Mouse (Mus musculus) spleen, postnatal 4 days (tissue): ENCODE results near the gene Dscaml1.

Experiments
- DNase-seq, 2 experiments: peaks; one replicate each; pipeline ENCODE4 v3.0.0; 2022; ENCODE audit warnings: low spot score in 2 of 2

The Dscaml1 gene

GRCm38 (mm10) chr9:45570346-45570745, 143.9 kb downstream of the Dscaml1 start:
- no peak for DNase-seq

GRCm38 (mm10) chr9:45572787-45573492, 146.5 kb downstream of the Dscaml1 start:
- no peak for DNase-seq

GRCm38 (mm10) chr9:45573493-45573815, 147.0 kb downstream of the Dscaml1 start:
- DNase-seq: no peak

- DNase-seq: no peak
These were observed 147.6 kb downstream of the Dscaml1 start for GRCm38 (mm10) chr9:45574021-45574420.

DNA sequence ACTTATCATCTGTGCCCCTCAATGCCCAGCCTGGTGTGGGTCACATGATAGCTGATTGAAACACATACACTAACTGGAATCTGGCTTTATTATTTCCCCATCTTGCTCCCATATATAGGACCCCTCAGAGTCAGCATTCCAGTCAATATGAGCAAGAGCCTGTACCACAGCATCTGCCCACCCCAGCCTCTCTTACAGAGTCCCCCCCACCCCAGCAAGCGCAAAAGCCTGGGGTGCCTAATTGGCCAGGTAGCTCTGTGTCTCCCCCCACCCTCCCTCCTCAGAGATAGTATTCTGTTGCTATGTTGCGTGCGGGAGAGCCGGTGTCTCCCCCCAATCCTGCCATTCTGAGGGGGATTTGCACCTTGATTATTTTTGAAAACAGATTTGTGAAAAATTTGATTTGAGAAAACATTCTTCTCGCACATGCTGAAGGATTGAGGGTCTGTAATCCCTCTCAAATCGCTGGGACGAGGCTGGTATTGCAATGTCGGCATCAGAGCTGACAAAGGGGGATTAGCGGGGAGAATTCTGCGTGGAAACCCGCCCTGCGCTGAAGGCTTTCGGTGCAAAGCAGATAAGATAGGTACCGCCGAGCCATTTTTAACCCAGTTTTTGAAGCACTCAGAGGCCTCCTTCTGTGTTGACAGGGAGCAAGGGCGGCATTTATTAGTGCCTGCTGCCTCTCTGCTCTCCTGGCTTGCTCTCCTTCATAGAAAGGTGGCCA, 153.8 kb downstream of the Dscaml1 start:
- DNase-seq: no peak

DNA sequence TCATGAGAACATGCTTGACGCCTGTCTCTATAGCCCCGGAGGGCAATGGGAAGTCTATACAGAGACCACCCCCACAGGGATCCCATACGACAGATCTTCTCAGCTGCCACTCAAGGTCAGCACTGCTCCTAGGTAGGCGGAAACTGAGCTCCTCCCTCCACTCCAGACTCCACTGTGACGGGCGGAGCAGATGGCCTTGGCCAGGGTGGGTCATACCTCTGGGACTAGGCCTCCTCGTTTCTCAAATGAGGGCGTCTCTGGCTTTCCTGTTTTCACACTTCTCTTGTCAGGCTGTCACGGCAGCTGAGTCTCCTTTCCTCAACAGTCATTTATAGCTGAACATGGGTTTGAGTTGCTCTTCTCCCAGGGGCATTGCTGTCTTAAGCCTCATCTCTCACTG, 160.0 kb downstream of the Dscaml1 start:
- DNase-seq: no peak

- DNase-seq: no peak
These were observed 161.3 kb downstream of the Dscaml1 start for GRCm38 (mm10) chr9:45587704-45588103.

DNA sequence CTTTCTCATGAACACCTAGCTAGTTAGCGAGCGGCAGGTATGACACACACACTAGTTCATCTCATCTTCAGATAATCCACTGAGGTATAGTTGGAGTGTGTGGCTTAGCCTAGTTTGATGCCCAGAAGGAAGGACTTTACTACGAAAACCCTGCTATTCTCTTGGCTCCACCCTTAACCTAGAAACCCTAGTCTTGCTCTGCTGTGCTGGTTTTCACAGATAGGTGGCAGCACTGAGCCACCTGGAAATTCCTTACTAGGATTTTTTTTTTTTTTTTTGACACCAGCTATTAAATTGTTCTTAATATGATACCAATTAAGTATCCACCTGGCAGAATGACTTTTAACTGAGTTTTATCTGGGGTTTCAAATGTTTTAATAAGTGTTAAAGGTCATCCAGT, 163.4 kb downstream of the Dscaml1 start:
- DNase-seq: peak in 1 of 2 experiments; percentile 24

GRCm38 (mm10) chr9:45591061-45591460, 164.6 kb downstream of the Dscaml1 start:
- DNase-seq: no peak

DNA sequence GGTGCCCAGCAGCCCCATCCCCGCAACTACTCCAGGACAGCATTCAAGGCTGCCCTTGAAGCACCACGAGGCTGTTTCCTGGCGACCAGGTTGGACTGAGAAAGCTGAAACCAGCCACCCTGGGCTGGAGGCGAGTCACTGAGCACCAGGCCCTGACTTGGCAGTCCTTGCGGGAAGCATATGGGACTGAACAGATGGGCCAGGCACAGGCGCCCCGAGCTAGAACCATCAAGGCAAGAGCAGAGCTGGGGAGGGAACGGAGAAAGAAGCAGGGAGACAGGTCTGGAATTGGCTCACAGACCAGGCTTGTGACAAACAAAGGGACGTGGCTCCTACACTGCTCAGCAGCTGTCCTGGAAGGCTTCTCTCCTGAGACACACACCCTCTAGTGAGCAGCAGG, 165.9 kb downstream of the Dscaml1 start:
- DNase-seq: no peak

DNA sequence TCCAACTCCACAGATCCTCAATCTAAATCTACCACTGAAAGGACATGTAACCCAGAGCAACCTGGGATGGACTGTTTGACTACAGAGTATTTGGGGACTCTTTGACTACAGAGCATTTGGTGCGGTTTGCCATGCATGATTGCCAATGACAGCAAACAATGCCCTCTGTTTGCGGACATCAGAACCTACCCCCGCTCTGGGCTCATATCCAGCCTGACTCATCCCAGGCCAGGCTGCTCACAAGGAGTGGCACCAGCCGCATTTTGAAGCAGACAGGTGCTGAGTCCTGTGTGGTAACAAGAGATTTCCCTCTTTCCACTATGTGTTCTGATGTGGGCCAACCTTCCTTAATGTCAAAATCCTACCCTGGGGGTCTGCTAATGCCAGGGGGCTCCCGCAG, 171.7 kb downstream of the Dscaml1 start:
- DNase-seq: no peak

DNA sequence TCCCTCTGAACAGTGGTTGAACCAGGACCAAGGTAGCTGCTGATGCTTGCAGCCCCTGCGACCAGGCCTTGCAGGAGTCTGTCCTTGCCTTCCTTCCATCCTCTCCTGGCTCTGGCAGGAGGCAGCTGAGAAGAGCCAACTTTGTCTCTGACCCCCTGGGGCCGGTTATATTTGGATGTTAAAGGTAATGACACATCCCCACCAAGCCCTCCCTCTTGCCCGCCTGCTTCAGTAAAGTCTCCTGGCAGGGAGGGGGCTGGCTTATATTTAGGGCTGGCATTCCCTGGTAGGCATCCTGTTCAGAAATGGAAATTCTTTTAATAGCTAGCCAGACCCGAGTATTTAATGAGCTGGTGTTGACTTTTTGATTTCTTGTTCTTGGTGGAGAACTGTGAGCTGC, 172.9 kb downstream of the Dscaml1 start:
- DNase-seq: no peak

GRCm38 (mm10) chr9:45607337-45607736, 180.9 kb downstream of the Dscaml1 start:
- DNase-seq: no peak

- no peak for DNase-seq
These were observed 181.9 kb downstream of the Dscaml1 start for GRCm38 (mm10) chr9:45608097-45609031.

DNA sequence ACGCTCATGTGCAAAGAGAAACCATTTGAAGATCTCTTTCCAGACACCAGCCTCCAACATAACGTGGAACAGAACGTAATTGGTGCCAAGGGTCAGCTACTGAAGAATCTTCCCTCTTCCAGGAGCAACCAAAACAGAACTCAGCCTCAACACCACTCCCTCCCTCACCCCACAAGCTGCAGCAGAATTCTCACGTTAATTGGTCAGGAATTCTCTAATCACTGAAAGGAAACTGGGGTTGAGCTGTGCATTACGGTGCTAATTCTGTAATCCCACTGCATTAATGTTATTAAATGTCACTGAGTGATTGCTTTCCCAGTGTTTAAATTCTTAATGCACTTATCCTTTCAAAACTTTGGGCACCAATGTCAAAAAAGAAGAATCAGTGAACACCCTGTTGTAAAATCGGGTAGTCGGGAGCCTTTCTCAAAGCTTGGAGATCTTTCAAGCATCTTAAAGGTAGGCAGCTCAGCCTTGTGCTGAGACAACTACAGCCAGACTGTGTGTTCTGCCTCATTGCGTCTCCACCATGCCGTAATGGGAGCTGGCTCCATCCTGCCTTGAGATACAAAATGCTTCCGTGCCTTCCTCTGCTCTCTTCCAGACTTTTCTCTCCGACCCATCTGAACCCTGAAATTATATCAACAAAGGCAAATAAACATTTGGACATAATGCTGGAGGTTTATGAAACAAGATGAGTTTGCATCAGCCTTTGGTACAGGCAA, 184.1 kb downstream of the Dscaml1 start:
- DNase-seq: no peak

DNA sequence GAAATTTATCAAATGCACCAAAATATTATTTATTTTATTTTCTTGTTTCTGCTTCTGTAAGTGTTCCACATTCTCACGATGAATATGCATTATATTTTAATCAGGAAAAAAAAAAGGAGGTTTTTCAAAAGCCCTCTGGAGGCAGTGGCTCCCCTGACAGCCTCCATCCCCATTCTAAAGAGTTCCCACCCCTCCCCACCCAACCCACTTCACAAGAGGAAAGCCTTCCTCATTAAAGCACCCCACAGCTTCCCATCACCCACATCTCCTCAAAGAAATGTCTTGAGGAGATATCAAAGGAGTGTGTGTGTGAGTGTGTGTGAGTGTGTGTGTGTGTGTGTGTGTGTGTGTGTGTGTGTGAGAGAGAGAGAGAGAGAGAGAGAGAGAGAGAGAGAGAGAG, 188.2 kb downstream of the Dscaml1 start:
- no peak for DNase-seq

GRCm38 (mm10) chr9:45617889-45618288, 191.5 kb downstream of the Dscaml1 start:
- no peak for DNase-seq

- DNase-seq: no peak
These were observed 192.0 kb downstream of the Dscaml1 start for GRCm38 (mm10) chr9:45618443-45618842.

DNA sequence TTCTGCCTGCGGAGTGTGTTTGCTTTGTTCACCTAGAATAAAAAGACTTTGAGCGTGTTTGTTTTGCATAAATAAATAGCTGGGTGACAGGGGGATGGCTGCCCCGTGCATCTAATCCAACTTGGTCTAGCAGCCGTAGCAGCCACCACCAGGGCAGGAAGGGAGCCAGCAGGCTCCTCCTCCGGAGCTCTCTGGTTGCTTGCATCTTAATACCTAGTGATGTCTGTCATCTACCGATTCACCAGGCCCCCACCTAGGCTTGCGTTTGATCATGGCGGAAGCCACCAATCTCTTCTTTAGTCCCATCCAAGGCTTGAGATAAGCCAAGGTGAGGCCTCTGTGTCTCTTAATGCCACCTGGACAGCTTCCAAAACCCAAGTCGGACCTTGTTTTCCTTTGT, 193.6 kb downstream of the Dscaml1 start:
- no peak for DNase-seq

GRCm38 (mm10) chr9:45620920-45621319, 194.5 kb downstream of the Dscaml1 start:
- no peak for DNase-seq

DNA sequence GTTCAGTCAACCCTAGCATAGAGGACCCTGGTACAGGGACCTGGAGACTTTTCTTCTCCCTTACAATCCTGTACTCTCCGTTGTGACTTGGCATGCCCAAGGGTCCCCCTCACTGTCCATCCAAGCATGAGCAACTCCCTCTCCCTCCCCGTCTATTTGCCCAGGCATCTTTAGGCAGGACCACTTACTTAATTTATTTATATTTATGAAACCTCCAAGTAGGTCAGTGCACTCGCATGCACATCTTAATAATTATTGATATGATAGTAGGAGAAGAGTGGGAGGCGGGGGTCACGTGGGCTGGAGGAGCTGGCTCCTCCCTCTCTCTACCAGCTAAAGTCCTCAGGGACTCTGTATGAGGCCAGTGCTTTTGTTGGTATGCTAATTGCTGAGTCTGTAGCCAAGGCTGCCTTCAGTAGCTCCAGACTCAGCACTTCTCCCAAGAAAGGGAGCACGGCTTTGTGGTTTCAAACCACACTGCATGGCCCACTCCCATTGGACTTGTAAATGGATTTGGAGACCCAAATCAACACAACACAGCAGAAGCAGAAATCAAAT, 199.5 kb downstream of the Dscaml1 start:
- DNase-seq: no peak
